Mouse (Mus musculus) hindbrain, embryonic 15.5 days (tissue): ENCODE measurements at regions not wholly inside any gene's neighbourhood (a gene's known extent, or its start where the extent isn't known, plus 50 kb on each side); places are given as distances from the start of the nearest gene placed in this dataset.

ENCODE experiments used
- ATAC-seq: fragments of 200-750 bp; cut with Nextera tagmentation; 2 replicates; pipeline ENCODE4 v1.8.0; 2017; ENCODE audit warnings: low read depth, moderate number of reproducible peaks, moderate TSS enrichment; ENCODE audit not compliant: low FRiP score
- H3K27ac ChIP-seq: fragments of 300-500 bp; sonication (generic); replicated peaks from 2 replicates; pipeline ENCODE4 v1.5.1; 2015; ENCODE audit warnings: mild to moderate bottlenecking, inconsistent platforms
- H3K27me3 ChIP-seq: fragments of 300-500 bp; sonication (generic); 2 replicates; pipeline ENCODE4 v1.6.1; 2015; ENCODE audit warnings: control low read depth, inconsistent platforms
- H3K36me3 ChIP-seq: fragments of 300-500 bp; sonication (generic); 2 replicates; pipeline ENCODE4 v1.6.1; 2015; ENCODE audit warnings: control low read depth, inconsistent platforms
- H3K4me1 ChIP-seq: fragments of 300-500 bp; sonication (generic); replicated peaks from 2 replicates; pipeline ENCODE4 v1.6.1; 2015; ENCODE audit warnings: control low read depth, inconsistent platforms
- H3K4me2 ChIP-seq: fragments of 300-500 bp; sonication (generic); 2 replicates; pipeline ENCODE4 v1.6.1; 2015; ENCODE audit warnings: moderate library complexity, mild to moderate bottlenecking, inconsistent platforms
- H3K4me3 ChIP-seq: fragments of 300-500 bp; sonication (generic); 2 replicates; pipeline ENCODE4 v1.5.1; 2015; ENCODE audit warnings: mild to moderate bottlenecking, inconsistent platforms
- H3K9ac ChIP-seq: fragments of 300-500 bp; sonication (generic); 2 replicates; pipeline ENCODE4 v1.6.1; 2015; ENCODE audit warnings: inconsistent platforms
- H3K9me3 ChIP-seq: fragments of 300-500 bp; sonication (generic); 2 replicates; pipeline ENCODE4 v1.6.1; 2016; ENCODE audit warnings: control low read depth, inconsistent platforms
- WGBS: fragments of 180-500 bp; shearing (Covaris S2); methylation state at CpG from one replicate; pipeline ENCODE4 v1.1.7; 2015; 5-methylcytosine and 5-hydroxymethylcytosine counted together

DNA sequence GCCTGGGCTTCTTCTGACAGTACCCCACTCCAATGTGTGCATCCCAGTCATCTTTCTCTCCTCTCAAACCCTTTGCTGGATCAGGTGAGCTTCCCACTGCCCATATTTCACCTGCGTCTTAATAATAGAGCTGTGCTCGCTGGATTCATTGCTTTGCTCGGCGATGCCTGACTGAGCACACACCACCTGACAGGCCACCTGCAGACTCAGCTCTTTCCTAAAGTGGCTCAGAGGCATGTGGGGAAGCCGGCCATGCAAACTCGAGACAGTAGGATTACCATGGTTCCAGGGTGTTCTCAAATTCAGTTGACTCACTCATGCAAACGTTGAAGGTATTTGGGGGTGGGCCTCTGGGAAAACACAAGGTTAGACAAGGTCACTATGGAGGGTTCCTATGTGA is 131.8 kb upstream of the Sh3bp4 start:
- Histone ChIP-seq H3K9ac (no peak overlapping the region), H3K27ac (0 out of 2 replicates have a peak overlapping the region, but pooled peaks have one; percentile 39), H3K4me3 (no peak overlapping the region), H3K27me3 (no peaks in the 10 kb centered on the region), H3K4me2 (no peak overlapping the region), H3K36me3 (no peaks in the 10 kb centered on the region), H3K9me3 (no peaks in the 10 kb centered on the region), H3K4me1 (peaks cover 25% of the 10 kb centered on the region)
- WGBS, result 50% methylated on average over 7 of the region's 7 CpGs
- ATAC-seq, result 0 out of 2 replicates have a peak, but pooled peaks have one; percentile 32

DNA sequence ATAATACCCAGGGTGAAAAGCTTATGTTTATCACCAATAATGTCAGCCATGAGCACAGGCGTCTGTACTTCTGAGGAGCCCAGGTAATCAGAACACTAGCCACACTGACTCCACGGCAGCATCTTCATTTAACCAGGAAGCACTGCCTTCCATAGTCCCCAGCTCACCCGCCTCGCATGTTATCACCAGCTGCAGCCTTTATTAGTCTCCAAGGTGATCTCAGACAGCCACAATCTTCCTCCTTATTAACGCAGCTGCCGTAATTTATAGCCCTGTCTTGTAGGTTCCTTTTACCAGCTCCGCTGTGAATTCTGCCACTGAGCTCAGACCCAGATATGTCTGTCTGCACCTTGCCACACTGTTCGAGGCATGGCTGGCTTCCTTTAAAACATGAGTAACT is 127.2 kb upstream of the Sh3bp4 start:
- no peaks in the 10 kb centered on the region for H3K27me3 ChIP-seq
- H3K4me2 ChIP-seq, result no peak overlapping the region
- H3K4me1 ChIP-seq, result peaks cover 15% of the 10 kb centered on the region
- no peaks in the 10 kb centered on the region for H3K9me3 ChIP-seq
- no peak overlapping the region for H3K4me3 ChIP-seq
- no peaks in the 10 kb centered on the region for H3K36me3 ChIP-seq
- peak overlapping the region; percentile 7; the same call in 1 of the 2 replicates for H3K27ac ChIP-seq
- H3K9ac ChIP-seq, result no peak overlapping the region
- ATAC-seq, result peak; percentile 59; the same call in 1 of the 2 replicates
- WGBS, result 38% methylated on average over 8 of the region's 8 CpGs

DNA sequence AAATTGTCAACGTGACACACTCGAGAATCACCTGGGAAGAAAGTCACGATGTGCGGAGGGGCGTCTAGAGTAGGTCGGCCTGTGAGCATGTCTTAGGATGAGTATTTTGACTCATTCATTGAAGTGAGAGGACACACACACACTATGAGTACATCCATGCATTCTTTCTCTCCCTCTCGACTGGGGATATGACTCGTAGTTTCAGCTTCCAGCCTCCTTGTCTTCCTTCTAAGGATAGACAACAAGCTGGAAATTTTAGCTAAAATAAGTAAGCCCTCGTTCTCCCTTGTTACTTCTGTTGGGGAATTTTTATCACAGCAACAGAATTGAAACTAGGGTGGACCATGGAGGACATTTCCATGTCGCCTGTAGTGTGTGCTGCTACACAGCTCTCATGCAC is 124.3 kb upstream of the Sh3bp4 start:
- Histone ChIP-seq H3K4me3 (no peak overlapping the region), H3K4me1 (peaks cover 8% of the 10 kb centered on the region; the same call in 1 of the 2 replicates), H3K27me3 (no peaks in the 10 kb centered on the region), H3K36me3 (no peaks in the 10 kb centered on the region), H3K27ac (no peak overlapping the region), H3K9me3 (peaks cover 3% of the 10 kb centered on the region; the same call in 1 of the 2 replicates), H3K9ac (no peak overlapping the region), H3K4me2 (no peak overlapping the region)
- 91% methylated on average over 10 of the region's 10 CpGs for WGBS
- no peak for ATAC-seq

DNA sequence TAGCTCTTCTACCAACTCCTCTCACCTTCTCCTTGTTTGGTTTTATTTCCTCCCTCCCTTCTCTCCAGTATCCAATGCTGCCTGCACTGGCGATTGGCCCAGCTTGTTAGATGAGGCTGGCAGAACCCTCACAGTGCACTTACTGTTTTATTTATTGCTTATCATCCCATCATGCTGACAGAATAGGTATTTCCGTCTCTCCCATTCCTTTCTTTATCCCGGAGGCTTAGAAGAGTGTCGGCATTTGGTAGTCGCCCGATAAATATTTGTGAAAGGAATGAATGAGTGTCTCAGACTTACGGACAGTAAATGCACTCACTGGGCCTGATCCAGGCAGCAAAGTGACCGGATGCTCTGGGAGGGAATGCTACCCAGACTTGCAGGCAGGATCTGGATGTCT is 123.8 kb upstream of the Sh3bp4 start:
- Histone ChIP-seq H3K4me2 (no peak overlapping the region), H3K9me3 (peaks cover 3% of the 10 kb centered on the region; the same call in 1 of the 2 replicates), H3K27ac (no peak overlapping the region), H3K4me1 (peaks cover 8% of the 10 kb centered on the region; the same call in 1 of the 2 replicates), H3K27me3 (no peaks in the 10 kb centered on the region), H3K4me3 (no peak overlapping the region), H3K9ac (no peak overlapping the region), H3K36me3 (no peaks in the 10 kb centered on the region)
- 87% methylated on average over 8 of the region's 8 CpGs for WGBS
- ATAC-seq, result no peak

DNA sequence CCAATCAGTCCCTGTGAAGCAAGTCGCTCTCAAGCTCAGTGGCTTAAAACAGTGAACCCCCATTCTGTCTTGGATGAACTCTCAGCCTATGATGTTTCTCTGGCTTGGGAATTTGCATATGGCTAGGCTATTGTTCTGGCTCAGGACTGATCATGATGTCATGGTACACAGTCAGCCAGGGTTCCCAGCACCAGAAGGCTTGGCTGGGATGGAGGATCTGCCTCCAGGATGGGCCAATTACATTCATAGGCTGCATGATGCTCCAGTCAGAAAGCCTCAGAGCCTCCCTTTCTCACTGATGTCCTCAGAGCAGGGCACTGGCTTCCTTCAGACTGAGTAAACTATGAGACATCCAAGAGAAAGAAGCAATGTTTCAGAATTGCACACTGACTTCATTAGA is 120.3 kb upstream of the Sh3bp4 start:
- no peak for ATAC-seq
- no peaks in the 10 kb centered on the region for H3K36me3 ChIP-seq
- no peak overlapping the region for H3K4me3 ChIP-seq
- 60% methylated on average over 1 of the region's 1 CpGs for WGBS
- H3K9me3 ChIP-seq, result peaks cover 3% of the 10 kb centered on the region; the same call in 1 of the 2 replicates
- H3K27me3 ChIP-seq, result no peaks in the 10 kb centered on the region
- no peak overlapping the region for H3K4me2 ChIP-seq
- H3K27ac ChIP-seq, result no peak overlapping the region
- no peaks in the 10 kb centered on the region for H3K4me1 ChIP-seq
- H3K9ac ChIP-seq, result no peak overlapping the region

DNA sequence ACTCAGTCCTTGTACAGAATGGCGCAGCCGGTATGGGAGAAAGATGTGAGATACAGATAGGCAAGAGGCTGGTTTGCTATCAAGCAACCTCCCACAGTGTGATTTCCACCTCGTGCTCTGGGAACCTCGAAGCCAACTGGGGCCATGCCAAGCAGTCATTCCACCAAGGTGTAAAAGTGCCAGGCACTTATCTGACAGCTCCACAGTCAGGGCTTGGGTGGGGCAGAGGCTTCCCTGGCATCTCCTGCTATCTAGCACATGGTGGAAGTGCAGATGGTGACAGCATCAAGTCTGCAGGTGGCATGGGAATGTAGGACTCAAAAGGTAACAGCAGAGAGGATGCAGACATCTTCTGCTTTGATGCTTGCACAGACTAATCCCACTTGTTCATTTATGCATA is 116.7 kb upstream of the Sh3bp4 start:
- ATAC-seq, result no peak
- Histone ChIP-seq H3K4me1 (no peaks in the 10 kb centered on the region), H3K27me3 (no peaks in the 10 kb centered on the region), H3K4me2 (no peak overlapping the region), H3K9me3 (peaks cover 3% of the 10 kb centered on the region; the same call in 1 of the 2 replicates), H3K4me3 (no peak overlapping the region), H3K9ac (no peak overlapping the region), H3K36me3 (no peaks in the 10 kb centered on the region), H3K27ac (no peak overlapping the region)
- WGBS, result 92% methylated on average over 4 of the region's 4 CpGs

DNA sequence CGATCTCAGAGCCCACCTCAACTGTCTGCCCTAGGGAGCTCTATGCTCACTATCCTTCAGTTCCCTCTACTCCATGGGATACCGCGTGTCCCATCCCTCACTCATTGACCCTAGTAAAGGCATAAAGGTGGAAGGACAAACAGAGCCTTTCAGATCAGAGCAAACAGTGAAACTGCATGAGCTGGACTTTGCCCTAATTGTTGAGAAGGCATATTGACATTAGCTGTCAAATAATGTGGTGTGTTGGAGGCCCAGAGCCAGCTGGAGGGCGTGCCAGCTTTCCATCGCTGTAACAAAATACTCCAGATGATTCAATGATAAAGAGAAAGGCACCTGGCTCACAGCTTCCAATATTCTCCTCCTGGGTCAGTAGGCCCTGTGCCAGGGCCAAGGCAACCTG is 115.4 kb upstream of the Sh3bp4 start:
- Histone ChIP-seq H3K9ac (no peak overlapping the region), H3K27ac (no peak overlapping the region), H3K36me3 (no peaks in the 10 kb centered on the region), H3K4me3 (no peak overlapping the region), H3K4me2 (no peak overlapping the region), H3K9me3 (no peaks in the 10 kb centered on the region), H3K4me1 (no peaks in the 10 kb centered on the region), H3K27me3 (no peaks in the 10 kb centered on the region)
- 87% methylated on average over 5 of the region's 5 CpGs for WGBS
- no peak for ATAC-seq

DNA sequence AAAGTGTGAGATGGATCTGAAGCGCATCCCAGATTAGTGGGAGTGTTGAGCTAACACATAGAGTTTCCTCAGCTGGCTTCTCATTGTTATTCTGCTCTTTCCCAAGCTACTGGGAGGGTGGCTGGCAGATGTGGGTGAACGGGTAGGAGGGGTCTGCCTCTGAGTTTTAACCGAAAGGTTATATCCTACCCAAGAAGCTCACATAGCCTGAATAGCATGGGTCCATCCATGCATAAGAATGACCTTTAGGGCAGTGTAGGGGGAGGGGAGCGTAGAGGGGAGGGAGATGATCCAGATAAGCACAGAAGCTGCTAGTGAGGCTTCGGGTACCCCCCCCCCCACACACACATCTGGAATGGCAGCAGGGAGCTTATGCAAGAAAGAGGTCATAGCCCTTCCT is 113.2 kb upstream of the Sh3bp4 start:
- H3K36me3 ChIP-seq, result no peaks in the 10 kb centered on the region
- no peaks in the 10 kb centered on the region for H3K9me3 ChIP-seq
- no peaks in the 10 kb centered on the region for H3K4me1 ChIP-seq
- no peak for ATAC-seq
- H3K27me3 ChIP-seq, result no peaks in the 10 kb centered on the region
- no peak overlapping the region for H3K4me3 ChIP-seq
- H3K4me2 ChIP-seq, result no peak overlapping the region
- H3K27ac ChIP-seq, result no peak overlapping the region
- 60% methylated on average over 5 of the region's 5 CpGs for WGBS
- H3K9ac ChIP-seq, result no peak overlapping the region

DNA sequence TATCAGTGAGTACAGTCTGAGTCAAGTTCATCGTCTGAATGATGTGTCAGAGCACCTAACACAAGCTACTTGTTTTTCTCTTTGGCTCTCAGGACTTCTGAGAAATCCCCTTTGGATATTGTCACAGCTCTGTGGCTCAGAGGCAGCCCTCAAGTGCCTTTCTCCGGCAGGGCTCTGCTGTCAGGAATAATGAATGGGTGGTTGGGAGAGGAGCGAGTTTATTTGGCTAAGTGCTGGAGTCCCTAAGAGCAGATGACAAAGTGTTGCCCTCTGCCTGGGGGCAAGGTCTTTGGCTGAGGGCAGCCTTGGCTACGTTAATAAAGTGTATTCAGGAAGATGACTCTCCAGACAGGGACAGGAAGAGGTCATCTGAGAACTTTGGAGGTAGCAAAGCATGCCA is 110.5 kb upstream of the Sh3bp4 start:
- Histone ChIP-seq H3K4me2 (no peak overlapping the region), H3K4me1 (no peaks in the 10 kb centered on the region), H3K27ac (no peak overlapping the region), H3K36me3 (no peaks in the 10 kb centered on the region), H3K9me3 (no peaks in the 10 kb centered on the region), H3K9ac (no peak overlapping the region), H3K4me3 (no peak overlapping the region), H3K27me3 (no peaks in the 10 kb centered on the region)
- WGBS, result 33% methylated on average over 4 of the region's 4 CpGs
- ATAC-seq, result no peak

DNA sequence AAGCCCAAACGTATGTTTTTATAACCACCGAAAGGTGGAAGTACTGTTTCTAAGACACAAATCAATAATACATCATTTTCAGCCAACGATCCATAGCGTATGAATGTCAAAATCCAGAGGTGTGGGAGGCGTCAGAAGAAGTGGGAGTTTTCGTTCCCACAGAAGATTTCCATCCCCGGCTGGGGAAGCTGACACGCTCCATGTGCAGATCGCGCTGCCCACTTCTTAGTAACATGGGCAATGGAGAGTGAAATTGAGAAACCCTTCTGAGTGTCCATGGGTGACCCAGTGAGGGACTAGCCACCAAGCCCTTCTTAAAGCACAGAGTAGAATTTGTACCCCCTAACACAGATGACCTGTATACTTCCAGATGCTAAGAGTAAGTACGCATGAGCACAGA is 110.1 kb upstream of the Sh3bp4 start:
- H3K36me3 ChIP-seq, result no peaks in the 10 kb centered on the region
- no peak overlapping the region for H3K9ac ChIP-seq
- WGBS, result 79% methylated on average over 11 of the region's 11 CpGs
- no peak overlapping the region for H3K4me3 ChIP-seq
- no peaks in the 10 kb centered on the region for H3K9me3 ChIP-seq
- no peak overlapping the region for H3K27ac ChIP-seq
- H3K4me2 ChIP-seq, result no peak overlapping the region
- ATAC-seq, result no peak
- no peaks in the 10 kb centered on the region for H3K27me3 ChIP-seq
- H3K4me1 ChIP-seq, result no peaks in the 10 kb centered on the region

DNA sequence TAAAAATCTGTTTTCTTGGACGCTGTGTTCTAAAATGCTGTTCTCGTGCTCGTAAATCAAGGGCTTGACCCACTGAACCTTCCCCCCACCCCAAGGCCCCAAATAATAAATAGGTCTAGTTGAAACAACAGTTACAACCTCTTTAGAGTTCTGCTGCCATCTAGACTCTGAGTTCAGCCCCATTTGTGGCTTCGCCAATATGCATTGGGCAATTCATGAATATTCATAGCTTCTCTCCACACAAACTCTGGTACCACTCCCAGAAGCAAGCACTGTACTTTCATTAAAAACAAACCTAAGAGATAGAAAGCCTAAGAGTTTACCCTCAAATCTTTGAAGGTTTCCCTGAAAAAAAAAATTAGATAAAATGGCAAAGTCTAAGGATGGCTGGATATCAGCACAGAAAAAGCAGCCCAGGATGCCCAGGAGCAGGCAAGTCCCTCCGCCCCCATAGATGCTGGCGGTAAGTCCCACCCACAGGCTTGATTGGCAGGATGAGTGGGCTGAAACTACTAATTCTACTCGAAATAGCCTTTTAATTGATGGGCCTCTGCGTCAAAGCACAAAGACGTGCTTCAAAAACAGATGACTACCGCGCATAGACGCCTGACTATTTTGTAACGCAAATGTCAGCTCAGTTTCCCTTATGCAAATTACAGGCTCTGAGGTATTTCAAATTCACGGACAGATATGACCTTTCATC is 106.0 kb upstream of the Sh3bp4 start:
- no peaks in the 10 kb centered on the region for H3K27me3 ChIP-seq
- H3K4me1 ChIP-seq, result no peaks in the 10 kb centered on the region
- 66% methylated on average over 14 of the region's 14 CpGs for WGBS
- no peaks in the 10 kb centered on the region for H3K36me3 ChIP-seq
- H3K9me3 ChIP-seq, result no peaks in the 10 kb centered on the region
- H3K4me2 ChIP-seq, result no peak overlapping the region
- no peak overlapping the region for H3K27ac ChIP-seq
- ATAC-seq, result no peak
- H3K9ac ChIP-seq, result no peak overlapping the region
- no peak overlapping the region for H3K4me3 ChIP-seq

DNA sequence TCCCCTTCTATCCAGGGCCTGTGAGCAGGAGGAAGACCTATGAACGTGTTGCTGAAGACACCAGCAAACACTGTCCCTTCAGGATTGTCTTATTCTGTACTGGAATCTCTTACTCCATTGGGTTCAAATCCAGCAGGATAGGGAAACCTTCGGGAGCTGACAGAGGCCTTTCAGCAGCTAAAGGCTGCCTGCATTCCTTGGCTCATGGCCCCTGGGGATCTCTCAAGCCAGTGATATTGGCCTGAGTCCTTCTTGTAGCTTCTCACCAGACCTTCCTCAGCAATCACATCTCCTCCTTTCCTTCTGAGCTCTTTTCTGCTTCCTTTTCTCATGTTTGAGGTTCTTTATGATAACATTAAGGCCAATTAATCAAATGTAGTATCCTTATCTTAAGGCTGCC is 103.8 kb upstream of the Sh3bp4 start:
- H3K27ac ChIP-seq, result no peak overlapping the region
- no peaks in the 10 kb centered on the region for H3K4me1 ChIP-seq
- 90% methylated on average over 2 of the region's 2 CpGs for WGBS
- no peak overlapping the region for H3K9ac ChIP-seq
- H3K27me3 ChIP-seq, result no peaks in the 10 kb centered on the region
- no peak overlapping the region for H3K4me3 ChIP-seq
- no peaks in the 10 kb centered on the region for H3K9me3 ChIP-seq
- H3K36me3 ChIP-seq, result no peaks in the 10 kb centered on the region
- no peak for ATAC-seq
- H3K4me2 ChIP-seq, result no peak overlapping the region

DNA sequence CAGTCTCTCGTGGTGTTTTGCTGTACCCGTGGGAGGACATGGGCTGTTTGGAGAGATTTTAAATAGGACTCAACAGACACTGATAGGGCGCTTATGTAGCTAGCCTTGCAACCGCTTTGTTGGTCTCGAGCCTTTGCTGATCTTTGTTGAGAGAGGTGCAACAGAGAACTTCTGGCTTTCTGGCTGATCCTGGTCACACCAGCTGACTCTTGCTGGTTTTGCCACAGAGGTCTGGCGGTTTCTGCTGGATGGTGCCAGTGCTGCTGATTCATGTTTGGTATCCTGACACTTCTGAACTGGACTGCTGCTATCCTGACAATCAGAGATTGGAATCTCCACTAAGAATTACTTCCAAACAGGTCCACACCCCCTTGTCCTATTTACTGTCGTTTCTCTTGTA is 102.1 kb upstream of the Sh3bp4 start:
- H3K27ac ChIP-seq, result no peak overlapping the region
- WGBS, result 88% methylated on average over 7 of the region's 7 CpGs

More for the DNA sequence above, 102.1 kb upstream of the Sh3bp4 start:
- no peak for ATAC-seq
- no peaks in the 10 kb centered on the region for H3K4me1 ChIP-seq
- no peak overlapping the region for H3K4me3 ChIP-seq
- no peak overlapping the region for H3K4me2 ChIP-seq
- no peaks in the 10 kb centered on the region for H3K9me3 ChIP-seq
- H3K9ac ChIP-seq, result no peak overlapping the region
- no peaks in the 10 kb centered on the region for H3K27me3 ChIP-seq
- H3K36me3 ChIP-seq, result no peaks in the 10 kb centered on the region
